Mouse (Mus musculus) megakaryocyte, embryonic 14.5 days (primary cell): ENCODE measurements around the gene Loxl3.

Experiments
- FLI1 ChIP-seq: IDR thresholded peaks from 2 replicates; pipeline ENCODE4 v1.6.1; 2012; ENCODE audit warnings: low read length, inconsistent platforms, mixed read lengths
- GATA1 ChIP-seq: IDR thresholded peaks from 3 replicates; pipeline ENCODE4 v1.6.1; 2012; ENCODE audit warnings: mixed read lengths, low read length, inconsistent platforms, borderline replicate concordance

DNA sequence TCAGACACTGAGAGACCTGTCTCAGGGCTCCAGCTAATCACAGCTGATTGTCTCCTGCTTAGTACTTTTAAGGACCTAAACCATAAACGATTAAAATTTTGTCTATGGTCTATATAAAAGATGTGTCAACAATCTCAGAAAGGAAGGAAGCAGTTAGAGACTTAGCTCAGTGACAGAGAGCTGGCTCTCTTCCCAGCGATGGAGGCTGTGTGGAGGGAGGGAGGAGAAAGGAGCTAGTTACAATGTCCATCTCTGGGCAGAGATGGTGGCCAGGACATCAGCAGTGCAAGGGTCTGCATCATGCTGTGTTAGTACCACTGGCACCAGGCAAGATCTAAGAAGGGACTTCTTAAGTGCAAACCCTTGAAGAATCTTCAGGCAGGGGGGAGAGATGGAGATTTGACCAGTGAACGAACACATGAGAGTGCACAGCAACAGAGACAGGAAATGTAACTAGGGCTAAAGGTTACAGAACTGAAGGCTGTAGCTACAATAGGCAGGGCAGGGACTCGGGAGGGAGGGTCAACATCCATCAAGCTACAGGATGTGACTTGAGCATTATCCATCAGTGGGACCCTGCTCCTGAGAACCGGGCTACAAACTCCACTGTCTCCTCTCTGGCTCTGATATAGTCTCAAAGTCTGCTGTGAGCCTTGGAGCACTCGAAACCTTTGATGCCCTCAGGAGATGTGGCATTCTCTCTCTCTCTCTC is 58.6 kb downstream of the Loxl3 start:
- TF ChIP-seq GATA1 (no peak), FLI1 (no peak)
